Mouse (Mus musculus): ENCODE measurements at regions not wholly inside any gene's neighbourhood (a gene's known extent, or its start where the extent isn't known, plus 50 kb on each side); places are given as distances from the start of the nearest gene placed in this dataset.
A peak's percentile ranks its signal among the peaks of the same experiment; 100 is the strongest.

- no peak for DNase-seq
Observed at GRCm38 (mm10) chr13:71334925-71335324, 493.3 kb upstream of the Adamts16 start.

GRCm38 (mm10) chr13:71333146-71333545 is 491.5 kb upstream of the Adamts16 start:
- DNase-seq = no peak

- DNase-seq = no peak
Observed at GRCm38 (mm10) chr13:71330321-71330720, 488.7 kb upstream of the Adamts16 start.

- DNase-seq = no peak
Observed at GRCm38 (mm10) chr13:71327802-71328753, 486.5 kb upstream of the Adamts16 start.

- no peak for DNase-seq
Observed at GRCm38 (mm10) chr13:71320489-71320888, 478.9 kb upstream of the Adamts16 start.

- no peak for DNase-seq
Observed at GRCm38 (mm10) chr13:71303956-71304355, 462.3 kb upstream of the Adamts16 start.

- no peak for DNase-seq
Observed at GRCm38 (mm10) chr13:71275991-71276390, 434.4 kb upstream of the Adamts16 start.

- DNase-seq = no peak
Observed at GRCm38 (mm10) chr13:71274139-71274538, 432.5 kb upstream of the Adamts16 start.

GRCm38 (mm10) chr13:71273485-71273884 is 431.9 kb upstream of the Adamts16 start:
- no peak for DNase-seq

- no peak for DNase-seq
Observed at GRCm38 (mm10) chr13:71273067-71273466, 431.5 kb upstream of the Adamts16 start.

GRCm38 (mm10) chr13:71272431-71272830 is 430.8 kb upstream of the Adamts16 start:
- peak; percentile 75 for DNase-seq

- DNase-seq = peak; percentile 13
Observed at GRCm38 (mm10) chr13:71271727-71272418, 430.3 kb upstream of the Adamts16 start.

GRCm38 (mm10) chr13:71270370-71270769 is 428.8 kb upstream of the Adamts16 start:
- peak; percentile 48 for DNase-seq

GRCm38 (mm10) chr13:71269496-71269895 is 427.9 kb upstream of the Adamts16 start:
- DNase-seq = no peak

GRCm38 (mm10) chr13:71263315-71263878 is 421.8 kb upstream of the Adamts16 start:
- no peak for DNase-seq

- DNase-seq = no peak
Observed at GRCm38 (mm10) chr13:71262575-71263295, 421.1 kb upstream of the Adamts16 start.

- DNase-seq = no peak
Observed at GRCm38 (mm10) chr13:71254016-71254415, 412.4 kb upstream of the Adamts16 start.

- DNase-seq = peak; percentile 69
Observed at GRCm38 (mm10) chr13:71248261-71249031, 406.8 kb upstream of the Adamts16 start.

- DNase-seq = no peak
Observed at GRCm38 (mm10) chr13:71247241-71247640, 405.6 kb upstream of the Adamts16 start.

GRCm38 (mm10) chr13:71245326-71245725 is 403.7 kb upstream of the Adamts16 start:
- DNase-seq = no peak

- DNase-seq = no peak
Observed at GRCm38 (mm10) chr13:71239782-71240181, 398.2 kb upstream of the Adamts16 start.

- DNase-seq = no peak
Observed at GRCm38 (mm10) chr13:71235338-71235737, 393.7 kb upstream of the Adamts16 start.
